Mouse (Mus musculus) neural tube, embryonic 10.5 days (tissue): Measurements from ENCODE around the gene Ddx39.

Experiments
- DNase-seq: peaks from one replicate; pipeline ENCODE4 v3.0.0-alpha.2; 2017; ENCODE audit warnings: low spot score; ENCODE audit errors: extremely low spot score

Ddx39 gene

DNA sequence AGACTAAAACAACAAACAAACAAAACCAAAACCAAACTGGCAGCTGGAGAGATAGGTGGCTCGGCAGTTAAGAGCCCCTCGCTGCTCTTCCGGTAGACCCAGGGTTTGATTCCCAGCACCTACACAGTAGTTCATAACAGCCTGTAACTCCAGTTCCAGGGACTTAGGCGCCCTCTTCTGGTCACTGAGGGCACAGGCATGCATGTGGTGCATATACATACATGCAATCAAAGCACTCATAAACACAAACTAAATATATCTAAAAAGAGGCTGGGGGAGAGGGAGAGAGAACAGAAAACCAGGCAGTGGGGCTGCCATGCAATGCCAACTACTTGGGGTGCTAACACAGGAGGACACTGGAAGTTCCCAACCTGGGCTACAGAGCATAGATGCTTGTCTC is 22.4 kb downstream of the Ddx39 start:
- DNase-seq, result no peak

DNA sequence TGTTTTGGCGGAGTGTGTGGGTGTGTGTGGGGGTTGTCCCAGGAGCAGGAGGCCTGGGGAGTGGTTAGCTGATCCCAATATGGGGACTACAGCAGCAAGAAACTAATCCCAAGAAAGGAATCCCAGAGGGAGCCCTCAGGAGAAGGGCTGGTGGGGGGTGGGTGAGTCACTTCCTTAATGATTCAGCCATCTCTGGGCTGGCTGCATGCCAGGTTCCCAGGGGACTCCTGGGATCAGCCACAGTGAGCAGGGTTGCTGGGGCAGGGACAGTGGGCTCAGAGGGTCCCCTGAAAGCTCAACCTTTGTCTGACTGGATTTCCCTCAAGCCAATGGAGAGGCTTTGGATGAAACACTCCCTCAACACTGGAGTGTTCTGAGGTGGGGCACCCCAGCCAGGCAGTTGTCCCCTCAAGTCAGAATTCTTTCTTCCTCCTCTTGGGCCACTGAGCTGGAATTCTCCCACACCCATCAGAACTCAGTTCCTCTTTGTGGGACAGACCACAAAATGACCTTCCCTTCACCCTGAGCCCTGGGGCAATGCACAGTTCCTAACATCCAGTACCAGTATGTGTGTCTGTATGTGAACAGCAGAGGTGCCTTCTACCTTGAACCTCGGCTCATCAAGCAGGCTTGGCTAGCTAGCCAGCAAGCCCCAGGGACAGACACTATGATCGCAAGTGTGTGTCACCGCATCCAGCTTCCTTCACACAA is 23.0 kb downstream of the Ddx39 start:
- DNase-seq, result no peak

DNA sequence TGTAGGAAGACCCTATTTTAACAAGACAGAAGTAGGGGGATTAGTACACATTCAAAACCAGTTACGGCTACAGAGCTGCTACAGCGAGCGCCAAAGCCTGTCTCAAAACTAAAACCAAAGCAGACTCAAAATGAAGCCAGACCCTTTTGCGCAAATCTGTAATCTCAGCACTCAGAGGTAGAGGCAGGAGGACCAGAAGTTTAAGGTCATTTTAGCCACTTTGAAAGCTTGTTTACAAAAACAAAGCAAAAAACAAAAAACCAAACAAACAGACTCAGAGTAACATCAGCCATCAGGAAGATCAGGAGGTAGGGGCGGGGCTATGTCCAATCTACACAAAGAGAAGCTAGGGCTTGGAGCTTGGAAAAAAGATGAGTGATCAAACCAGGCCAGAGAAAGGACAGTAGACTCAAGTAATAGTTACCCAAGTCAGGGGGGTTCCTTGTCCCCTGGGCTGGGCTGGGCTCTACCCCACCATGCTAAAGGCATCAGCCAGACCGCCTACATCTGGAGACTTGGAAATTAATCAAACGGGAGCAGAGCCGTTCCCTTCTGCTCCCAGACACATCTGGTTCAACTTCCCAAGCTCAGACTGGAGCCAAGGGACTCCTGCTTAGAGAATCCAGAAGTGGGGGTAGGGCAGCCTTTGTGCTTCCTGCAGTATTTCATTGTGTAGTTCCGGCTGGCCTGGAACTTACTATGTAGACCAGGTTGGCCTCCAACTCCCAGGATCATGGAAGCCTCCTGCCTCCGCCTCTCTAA is 24.2 kb downstream of the Ddx39 start:
- peak; percentile 55 for DNase-seq

DNA sequence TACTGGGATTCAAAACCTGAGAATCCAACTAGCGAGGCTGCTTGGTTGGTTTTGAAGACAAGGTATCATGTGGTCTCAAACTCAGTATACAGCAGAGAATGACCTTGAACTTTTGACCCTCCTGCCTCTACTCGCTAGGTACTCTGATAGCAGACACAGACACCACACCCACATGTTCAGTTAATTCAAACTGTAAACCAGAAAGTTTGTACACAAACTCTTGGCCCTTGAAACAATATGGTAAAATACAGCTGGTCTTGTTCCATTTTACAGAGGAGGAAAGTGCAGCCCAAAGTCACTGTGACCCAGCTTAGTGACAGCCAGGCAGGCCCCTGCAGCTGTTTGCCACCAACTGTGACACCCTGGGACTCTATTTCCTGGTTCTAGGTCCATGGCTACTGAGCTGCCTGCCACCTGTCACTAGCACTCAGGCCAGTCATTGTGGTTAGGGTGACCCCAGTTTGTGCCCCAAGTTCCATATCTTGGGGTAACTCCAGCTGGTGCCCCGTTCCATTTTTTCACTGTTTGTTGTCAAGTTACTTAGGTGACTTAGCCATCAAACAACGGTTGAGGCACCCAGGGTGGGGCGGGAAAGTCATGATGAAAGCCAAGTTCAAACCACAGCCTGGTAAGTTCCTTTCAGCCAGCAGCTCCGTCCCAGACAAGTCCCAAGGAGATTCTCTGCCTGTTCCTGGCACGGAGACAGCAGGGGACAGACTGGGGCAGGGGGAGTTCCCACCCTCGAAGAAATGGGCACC is 24.9 kb downstream of the Ddx39 start:
- peak; percentile 37 for DNase-seq

DNA sequence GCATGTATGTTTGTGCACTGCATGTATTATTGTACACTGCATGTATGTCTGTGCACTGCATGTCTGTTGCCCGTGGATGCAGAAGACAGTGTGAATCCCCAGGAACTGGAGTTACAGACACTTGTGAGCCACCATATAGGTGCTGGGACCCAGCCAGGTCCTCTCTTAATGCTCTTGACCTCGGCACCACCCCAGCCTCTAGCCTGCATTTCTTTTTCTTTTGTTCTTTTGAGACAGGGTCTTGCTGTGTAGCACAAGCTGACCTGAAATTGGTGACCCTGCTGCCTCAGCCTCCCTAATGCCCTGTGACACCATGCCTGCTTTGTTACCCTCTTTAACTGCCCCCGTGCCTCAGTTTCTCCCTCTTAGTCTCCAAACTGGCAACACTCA is 25.6 kb downstream of the Ddx39 start:
- no peak for DNase-seq

DNA sequence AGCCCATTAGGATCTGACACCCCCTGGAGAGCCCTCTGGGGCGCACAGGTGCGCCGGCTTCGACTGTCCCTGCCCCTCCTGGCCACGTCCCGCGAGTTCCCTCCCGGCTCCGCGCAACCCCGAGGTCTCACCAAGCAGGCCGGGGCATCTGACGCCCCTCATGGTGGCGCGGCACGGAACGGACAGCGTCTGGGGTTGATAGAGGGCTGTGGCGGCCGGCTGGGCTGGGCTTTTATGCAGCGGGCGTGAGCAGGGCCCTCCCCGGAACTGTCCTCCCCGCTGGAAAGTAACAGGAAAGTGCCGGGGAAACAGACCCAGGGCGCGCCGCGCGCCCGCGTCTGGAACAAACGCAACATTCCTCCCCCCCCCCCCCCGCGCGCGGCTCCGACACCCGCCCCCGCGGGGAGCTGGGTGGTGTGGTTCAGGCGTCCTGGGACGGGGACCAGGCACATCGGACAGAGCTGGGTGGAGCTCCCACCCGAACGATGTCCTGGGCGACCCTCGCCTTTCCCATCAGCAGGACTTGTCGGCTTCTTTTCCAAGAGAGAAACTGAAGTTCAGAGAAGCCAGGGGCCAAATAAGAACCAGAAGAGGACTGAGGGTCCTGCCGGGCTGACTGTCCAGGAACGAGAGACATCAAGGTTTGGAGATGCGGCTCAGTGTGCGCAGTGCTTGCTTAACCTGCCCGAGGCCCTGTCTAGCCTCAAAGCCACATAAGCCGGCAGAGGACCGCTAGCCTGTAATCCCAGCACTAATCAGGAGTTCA is 26.2 kb downstream of the Ddx39 start, which contains the start of gene Adgre5:
TSS of gene Adgre5 (minus strand) at position 351 of the 766 bp plus-strand sequence.
- peak; percentile 64 for DNase-seq

DNA sequence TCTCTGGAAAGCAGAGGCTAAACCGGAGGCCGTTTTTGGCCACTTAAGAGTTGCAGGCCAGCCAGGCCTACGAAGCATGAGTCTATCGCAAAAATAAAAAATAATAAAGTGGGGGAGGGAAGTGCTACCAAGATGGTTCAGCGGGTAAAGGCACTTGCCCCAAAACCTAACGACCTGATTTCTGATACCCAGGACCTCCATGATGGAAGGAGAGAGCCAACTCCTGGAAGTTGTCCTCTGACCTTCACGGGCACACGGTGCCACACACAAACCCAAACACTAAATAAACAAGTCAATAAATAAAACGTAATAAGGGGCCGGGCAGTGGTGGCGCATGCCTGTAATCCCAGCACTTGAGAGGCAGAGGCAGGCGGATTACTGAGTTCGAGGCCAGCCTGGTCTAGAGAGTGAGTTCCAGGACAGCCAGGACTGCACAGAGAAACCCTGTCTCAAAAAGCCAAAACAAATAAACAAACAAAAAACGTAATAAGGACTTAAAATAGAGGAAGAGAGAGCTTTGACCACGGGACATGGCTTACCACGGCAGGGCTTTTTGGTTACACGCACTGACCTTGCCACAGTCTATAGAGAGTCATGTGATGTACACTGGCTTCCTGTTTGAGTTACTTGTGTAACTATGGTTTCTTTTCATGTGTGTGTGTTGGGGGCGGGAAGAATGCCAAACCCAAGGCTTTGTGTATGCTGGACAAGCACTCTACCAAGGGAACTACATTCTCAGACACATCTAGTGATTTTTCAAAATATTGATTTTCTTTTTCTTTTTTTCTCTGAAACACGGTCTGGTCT is 27.1 kb downstream of the Ddx39 start:
- no peak for DNase-seq

DNA sequence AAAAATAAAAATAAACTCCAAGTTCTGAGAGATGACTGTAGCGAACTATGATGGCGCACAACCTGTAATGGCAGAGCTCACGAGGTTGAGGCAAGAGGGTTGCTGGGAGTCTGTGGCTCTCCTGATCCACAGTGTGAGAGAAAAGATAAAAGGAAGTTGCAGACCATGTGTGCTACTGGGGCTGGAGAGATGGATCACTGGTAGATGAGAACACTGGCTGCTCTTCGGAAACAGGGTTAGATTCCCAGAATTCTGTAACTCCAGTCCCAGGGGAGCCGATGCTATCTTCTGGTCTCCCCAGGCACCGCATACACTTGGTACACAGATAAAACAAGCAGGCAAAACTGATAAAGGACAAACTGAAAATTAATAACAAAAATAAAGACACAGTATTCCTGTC is 28.0 kb downstream of the Ddx39 start:
- no peak for DNase-seq

DNA sequence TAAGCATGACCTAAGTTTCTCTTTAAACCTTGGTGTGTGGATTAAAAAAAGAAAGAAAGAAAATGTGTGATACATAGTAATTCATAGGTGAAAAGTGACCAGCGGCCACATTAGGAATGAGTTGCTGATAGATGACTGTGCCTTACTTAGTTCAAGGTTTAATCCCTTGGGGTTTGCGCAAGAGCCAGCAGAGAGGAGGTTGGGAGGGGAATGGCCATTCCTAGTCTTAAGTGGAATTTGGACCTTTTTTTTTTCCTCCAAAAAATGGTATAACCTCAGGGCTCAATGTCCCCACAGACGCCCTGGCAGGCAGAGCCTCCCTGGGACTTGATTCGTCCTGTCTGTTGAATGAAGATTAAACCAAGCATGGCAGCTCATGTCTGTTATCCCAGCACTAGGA is 29.1 kb downstream of the Ddx39 start:
- DNase-seq, result no peak

DNA sequence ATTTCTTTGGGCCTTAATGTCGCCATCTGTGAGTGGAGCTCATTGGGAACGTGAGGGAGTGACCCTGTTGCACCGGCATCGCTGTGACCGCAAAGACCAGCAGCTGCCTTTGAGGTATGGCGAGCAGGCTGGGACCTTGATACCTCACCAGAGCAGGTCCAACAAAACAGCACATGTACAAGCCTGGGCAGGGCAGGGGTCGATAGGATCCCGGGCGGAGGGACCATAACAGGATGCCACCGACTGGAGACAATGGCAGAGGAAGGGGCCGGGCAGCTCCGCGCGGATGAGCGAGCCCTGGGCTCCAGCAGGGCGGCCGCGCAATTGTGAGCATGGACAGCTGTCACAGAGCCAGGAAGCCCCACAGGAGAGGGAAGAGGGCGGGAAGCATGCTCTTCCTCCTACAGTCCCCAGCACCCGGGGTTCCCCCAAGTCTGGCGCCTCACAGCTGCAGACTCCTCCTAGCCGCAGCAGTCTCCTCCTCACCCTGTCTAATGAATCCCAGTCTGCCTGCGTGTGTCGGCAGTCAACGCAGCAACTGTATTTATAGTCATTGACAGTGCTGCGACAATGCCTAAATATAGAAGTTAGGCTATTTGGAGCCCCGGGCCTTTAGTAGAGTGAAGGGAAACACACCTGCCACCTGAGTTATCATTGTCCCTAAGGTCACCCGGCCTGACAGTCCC is 32.8 kb downstream of the Ddx39 start:
- DNase-seq, result peak; percentile 68

DNA sequence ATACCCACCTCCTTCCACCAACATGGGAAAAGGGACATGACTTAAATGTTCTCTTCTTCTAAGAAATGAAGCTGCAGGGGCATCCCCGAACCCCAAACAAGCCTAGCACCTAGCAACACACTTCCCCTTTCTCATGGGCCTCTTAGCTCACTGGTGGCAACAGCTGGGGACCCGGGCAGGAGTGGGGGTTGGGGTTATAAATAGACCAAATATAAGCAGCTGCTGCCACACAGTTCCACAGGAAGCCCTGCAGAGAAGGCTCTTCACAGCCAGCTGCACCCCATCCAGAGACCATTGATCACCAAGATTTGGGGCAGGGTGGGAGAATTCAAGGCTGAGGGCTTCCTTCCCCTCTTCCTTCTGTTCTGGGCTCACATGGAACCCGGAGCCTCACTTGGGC is 33.7 kb downstream of the Ddx39 start:
- DNase-seq, result no peak

DNA sequence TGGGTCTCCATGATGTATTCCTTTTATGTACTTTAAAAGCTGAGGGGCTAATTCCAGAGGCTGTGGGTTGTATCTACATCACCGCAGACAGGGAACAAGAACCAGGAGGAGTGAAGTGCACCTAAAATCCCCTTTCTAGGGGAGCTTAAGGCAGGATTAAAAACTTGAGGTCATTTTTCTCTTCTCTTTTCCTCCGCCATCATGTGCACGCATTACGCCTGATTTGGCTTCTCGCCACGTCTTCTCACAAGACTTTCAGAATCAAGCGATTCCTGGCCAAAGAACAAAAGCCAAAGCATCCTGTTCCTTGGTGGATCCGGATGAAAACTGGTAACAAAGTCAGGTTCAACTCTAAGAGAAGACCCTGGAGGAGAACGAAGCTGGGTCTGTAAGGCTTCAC is 34.3 kb downstream of the Ddx39 start:
- DNase-seq, result no peak

DNA sequence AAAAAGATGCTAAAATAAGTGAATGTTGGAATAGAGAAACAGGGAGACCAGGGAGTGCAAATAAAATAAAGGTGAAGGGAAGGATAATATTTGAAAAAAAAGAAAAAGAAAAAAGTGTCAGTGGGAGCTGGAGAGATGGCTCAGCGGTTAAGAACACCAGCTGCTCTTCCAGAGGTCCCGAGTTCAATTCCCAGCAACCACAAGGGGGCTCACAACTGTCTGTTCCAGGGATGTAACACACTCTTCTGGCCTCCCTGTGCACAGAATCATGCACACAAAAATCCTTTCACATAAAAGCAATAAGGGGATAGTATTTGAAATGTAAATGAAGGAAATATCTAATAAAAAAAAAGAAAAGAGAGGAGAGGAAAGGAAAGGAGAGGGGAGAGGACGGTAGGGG is 39.2 kb downstream of the Ddx39 start:
- DNase-seq, result no peak

DNA sequence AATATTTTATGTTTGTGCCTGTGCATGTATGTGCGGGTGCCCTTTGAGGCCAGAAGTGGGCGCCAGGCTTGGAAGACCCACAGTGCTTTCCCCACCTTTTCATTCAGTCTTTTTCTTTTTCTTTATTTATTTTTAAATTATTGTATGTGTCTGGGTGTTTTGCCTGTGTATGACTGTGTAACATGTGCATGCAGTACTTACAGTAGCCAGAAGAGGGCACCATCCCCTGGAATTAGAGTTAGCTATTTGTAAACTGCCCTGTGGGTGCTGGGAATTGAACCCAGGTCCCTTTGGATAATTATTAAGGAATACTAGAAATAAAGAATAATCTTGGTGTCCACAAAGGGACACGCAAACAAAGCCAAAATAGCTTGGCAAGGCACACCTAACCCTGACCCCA is 41.3 kb downstream of the Ddx39 start:
- no peak for DNase-seq

DNA sequence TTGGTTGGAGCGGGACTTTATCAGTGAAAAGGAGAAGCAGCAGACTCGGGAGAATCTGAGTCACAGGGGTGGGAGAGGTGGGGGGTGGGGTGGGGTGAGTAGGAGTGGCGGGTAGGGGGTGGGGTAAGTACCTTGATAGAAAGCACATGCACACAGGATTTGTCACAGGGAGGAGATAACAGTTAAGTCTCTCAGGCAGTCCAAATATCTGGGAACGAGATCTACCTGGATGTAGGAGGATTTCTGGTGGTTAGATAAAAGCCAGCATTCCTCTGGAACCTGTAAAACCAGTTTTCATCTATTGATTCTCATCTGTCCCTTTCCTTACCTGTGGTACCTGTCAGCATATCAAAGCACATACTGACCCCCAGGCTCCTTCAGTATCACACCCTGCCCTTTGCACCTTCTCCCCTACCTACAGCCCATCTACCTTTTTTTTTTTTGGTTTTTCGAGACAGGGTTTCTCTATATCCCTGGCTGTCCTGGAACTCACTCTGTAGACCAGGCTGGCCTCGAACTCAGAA is 42.2 kb downstream of the Ddx39 start:
- DNase-seq, result no peak

DNA sequence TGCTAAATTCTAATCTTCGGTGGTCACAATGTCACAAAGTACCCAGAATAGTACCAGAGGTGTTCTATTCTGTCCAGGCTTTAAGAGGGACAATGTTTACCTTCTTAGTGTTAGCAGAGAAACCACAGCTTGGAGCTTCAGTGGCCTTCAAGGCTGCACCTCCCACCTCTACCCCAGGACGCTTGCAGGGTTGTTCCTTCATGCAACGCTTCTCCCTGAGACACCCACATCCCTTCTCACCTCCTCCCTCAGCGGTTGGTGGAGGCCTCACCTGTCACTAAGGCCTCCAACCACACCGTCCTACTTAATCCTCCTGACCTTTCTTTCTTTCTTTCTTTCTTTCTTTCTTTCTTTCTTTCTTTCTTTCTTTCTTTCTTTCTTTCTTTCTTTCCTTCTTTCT is 43.3 kb downstream of the Ddx39 start:
- DNase-seq, result no peak

DNA sequence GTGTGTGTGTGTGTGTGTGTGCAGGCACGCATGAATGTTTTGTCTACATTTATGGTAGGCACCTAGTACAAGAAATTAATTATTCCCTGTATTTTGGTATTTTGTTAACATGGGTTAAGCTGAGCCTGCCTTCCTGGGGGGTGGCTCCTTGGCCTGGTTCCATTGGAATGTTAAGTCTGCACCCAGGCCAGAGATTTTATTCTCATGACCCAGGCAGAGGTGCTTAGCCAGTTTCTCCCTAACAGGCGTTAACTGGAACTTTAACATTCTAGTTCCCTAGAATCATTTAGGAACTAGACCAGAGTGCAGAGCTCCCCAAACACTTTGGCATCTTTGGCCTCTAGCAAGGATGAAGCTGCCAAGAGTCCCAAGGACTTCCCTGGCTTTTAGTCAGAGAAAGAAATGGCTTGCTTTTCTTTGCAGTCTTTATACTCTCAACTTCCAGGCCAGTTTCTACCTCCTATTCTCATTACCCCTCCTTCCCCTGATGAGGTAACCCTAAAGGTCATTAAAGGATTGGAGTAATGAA is 44.3 kb downstream of the Ddx39 start:
- DNase-seq, result no peak

DNA sequence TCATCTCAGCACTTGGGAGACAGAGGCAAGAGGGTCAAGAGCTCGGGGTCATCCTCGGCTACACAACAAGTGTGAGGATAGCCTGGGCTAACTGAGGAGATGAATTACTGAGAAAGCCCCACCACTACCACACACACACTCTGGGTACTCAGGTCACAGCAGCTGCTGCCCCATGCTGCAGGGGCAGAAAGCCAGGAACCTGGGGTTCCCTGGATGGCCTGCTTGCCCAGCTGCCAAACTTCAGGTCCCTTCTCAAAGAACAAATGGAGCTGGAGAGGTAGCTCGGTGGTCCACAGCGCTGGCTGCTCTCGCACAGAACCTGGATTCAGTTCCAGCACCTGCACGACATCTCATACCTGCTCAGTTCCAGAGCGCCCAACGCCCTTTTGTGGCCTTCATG is 49.1 kb downstream of the Ddx39 start:
- no peak for DNase-seq

DNA sequence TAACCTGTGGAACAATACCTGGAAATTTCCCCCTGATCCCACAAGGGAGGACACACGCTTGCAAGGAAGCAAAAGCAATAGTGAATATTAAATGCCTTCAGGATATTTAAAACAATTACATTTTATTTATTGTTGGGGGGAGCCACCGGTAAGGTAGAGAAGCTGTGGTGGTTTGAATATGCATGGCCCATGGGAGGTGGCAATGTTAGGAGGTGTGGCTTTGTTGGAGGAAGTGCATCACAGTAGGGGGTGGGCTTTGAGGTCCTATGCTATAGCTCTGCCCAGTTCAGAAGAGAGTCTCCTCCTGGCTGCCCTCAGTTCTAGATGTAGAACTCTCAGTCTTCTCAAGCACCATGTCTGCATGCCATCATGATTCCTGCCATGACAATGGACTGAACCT is 49.7 kb downstream of the Ddx39 start:
- no peak for DNase-seq

DNA sequence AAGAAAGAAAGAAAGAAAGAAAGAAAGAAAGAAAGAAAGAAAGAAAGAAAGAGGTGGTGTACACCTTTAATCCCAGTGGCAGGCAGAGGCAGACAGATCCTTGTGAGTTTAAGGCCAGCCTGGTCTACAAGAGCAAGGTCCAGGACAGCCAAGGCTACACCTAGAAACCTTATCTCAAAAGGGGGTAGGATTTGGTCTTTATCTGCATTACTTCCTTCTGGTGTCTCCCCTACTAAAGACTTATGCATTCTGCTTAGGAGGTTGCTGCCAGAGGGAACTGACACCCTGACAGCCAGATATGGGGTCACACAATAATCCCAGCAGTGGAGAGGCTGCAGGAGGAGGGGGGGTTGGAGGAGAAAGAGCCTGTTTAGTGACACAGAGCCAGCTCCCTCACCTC is 50.7 kb downstream of the Ddx39 start:
- no peak for DNase-seq
